Mouse (Mus musculus) ES-Bruce4 (cell line): ENCODE data around the gene Siglecg.

Source experiments
- CTCF ChIP-seq: IDR thresholded peaks from one replicate; pipeline ENCODE4 v1.8.1; 2011; ENCODE audit warnings: low read depth, low read length
- EP300 ChIP-seq: IDR thresholded peaks from 2 replicates; pipeline ENCODE4 v1.6.1; 2011; ENCODE audit warnings: low read depth, low read length; ENCODE audit not compliant: insufficient read depth
- POLR2A ChIP-seq: IDR thresholded peaks from one replicate; pipeline ENCODE4 v1.8.1; 2011; ENCODE audit warnings: low read length; ENCODE audit not compliant: insufficient read depth

GRCm38 (mm10) chr7:43422995-43423617 is 15.1 kb downstream of the Siglecg start:
- TF ChIP-seq CTCF (peak; percentile 99), EP300 (0 out of 2 replicates have a peak, but pooled peaks have one; percentile 48), POLR2A (no peak)
